Mouse (Mus musculus) olfactory bulb, adult 2 months (tissue): ENCODE measurements around the gene Scn10a. TPM values are rescaled to one million over a fixed set of nuclear protein-coding genes. Genes with fewer than 3 reads are reported as not detected.

Experiments
- H3K27ac ChIP-seq: fragments of 200-500 bp; 2 replicates; pipeline ENCODE4 v1.5.1; 2012; ENCODE audit warnings: low read depth, low read length; ENCODE audit not compliant: insufficient read depth
- H3K4me1 ChIP-seq: fragments of 200-500 bp; 2 replicates; pipeline ENCODE4 v1.6.1; 2012; ENCODE audit warnings: low read length; ENCODE audit not compliant: control insufficient read depth, insufficient read depth
- H3K4me3 ChIP-seq: fragments of 200-500 bp; 2 replicates; pipeline ENCODE4 v1.5.1; 2012; ENCODE audit warnings: mild to moderate bottlenecking, low read depth, low read length, moderate library complexity; ENCODE audit not compliant: insufficient read depth
- CTCF ChIP-seq: fragments of 200-500 bp; IDR thresholded peaks from 2 replicates; pipeline ENCODE4 v1.5.1; 2012; ENCODE audit warnings: low read depth, mild to moderate bottlenecking, low read length, moderate library complexity; ENCODE audit not compliant: insufficient read depth
- POLR2A ChIP-seq: fragments of 200-500 bp; IDR thresholded peaks from 2 replicates; pipeline ENCODE4 v1.6.1; 2012; ENCODE audit warnings: mild to moderate bottlenecking, low read depth, low read length, moderate library complexity; ENCODE audit not compliant: insufficient read depth
- WGBS: fragments of 180-500 bp; shearing (Covaris S2); methylation state at CpG from one replicate; pipeline ENCODE4 v1.1.7; 2018; 5-methylcytosine and 5-hydroxymethylcytosine counted together
- polyA plus RNA-seq: library from polyadenylated mRNA; stranded (reverse); fragments of >200 nt; gene quantifications from 2 replicates; pipeline ENCODE4 v1.2.4, GENCODE M21; 2012; ENCODE audit warnings: low replicate concordance; ENCODE audit not compliant: missing spikeins, insufficient read depth, insufficient read length

The Scn10a gene
- polyA plus RNA-seq, 1 experiment, result not detected

DNA sequence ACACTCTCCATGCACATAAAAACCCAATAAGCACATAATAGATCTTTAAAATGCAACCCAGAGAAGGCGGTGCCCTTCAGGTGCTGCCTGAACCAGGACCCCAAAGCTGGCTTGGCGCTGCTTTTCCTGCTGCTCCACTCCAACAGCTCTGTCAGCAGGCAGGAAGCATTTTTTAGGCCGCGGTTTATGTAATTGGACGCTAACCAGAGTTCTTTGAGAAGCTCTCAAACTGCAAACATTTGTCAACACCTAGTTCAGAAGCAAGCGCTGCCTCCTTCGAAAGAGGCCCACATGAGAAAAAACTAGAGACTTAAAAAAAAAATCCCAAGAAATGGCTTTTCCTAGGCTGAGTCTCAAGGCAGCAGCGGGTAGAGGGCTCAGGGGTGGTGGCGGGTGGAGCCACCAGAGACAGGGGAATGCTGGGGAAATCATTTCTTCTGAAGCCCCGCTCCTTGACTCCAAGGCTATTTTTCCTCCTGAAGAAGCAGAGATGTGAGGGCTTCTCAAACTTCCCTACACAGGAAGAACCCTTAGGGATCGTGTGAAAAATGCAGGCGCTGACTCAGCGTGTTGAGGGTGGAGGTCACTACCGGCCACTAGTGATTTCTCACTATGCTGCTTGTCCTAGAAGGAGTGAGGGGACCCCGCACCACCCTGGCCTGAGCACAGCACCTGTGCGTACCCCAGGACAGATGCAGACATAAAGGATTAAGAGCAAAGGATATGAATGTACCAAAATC lies 159.4 kb downstream of the Scn10a start:
- no peak for TF ChIP-seq CTCF
- no peak for TF ChIP-seq POLR2A

More for the DNA sequence above, 159.4 kb downstream of the Scn10a start:
- Histone ChIP-seq H3K4me1 (peaks cover 15% of the 10 kb centered on the region), H3K27ac (no peak overlapping the region), H3K4me3 (no peak overlapping the region)
- WGBS, result 84% methylated on average over 16 of the region's 16 CpGs

Other genes with a start within 250 kb of the Scn10a start
- gene Scn5a, start 140.3 kb downstream of the Scn10a start, polyA plus RNA-seq, result not detected in 2 replicates
- not detected in 2 replicates for gene Scn11a, start 106.1 kb upstream of the Scn10a start, polyA plus RNA-seq
- gene Wdr48, start 175.6 kb upstream of the Scn10a start, polyA plus RNA-seq, result not detected in 2 replicates
- gene Gorasp1, start 218.2 kb upstream of the Scn10a start, polyA plus RNA-seq, result not detected in 2 replicates
- gene Ttc21a, start 218.3 kb upstream of the Scn10a start, polyA plus RNA-seq, result not detected in 2 replicates